Mouse (Mus musculus): Measurements from ENCODE around the gene Faf2.

Faf2 gene

GRCm38 (mm10) chr13:54621155-54621932 is at the start of gene Faf2:
Gene Faf2 (plus strand): TSS chr13:54621784.
- ChIA-PET POLR2A (interaction anchor here in 2 of 4 experiments (0.7 to 2.5 kb wide), 24 partner anchors 10 to 164 kb away, joined by 3 to 16 read pairs (median 4); partner anchors contain the start of genes Higd2a (in 2 of the 2), Nop16 (in 2 of the 2), Arl10 (in 1 of the 2) and Cltb (in 1 of the 2)), CTCF (interaction anchor here (0.5 to 1.5 kb wide), 15 partner anchors 10 to 540 kb away, joined by 3 to 13 read pairs (median 3); partner anchors contain the start of genes Higd2a (in 2 of the 4), Nop16 (in 2 of the 4), 4833439L19Rik (in 1 of the 4) and Arl10 (in 1 of the 4))

- ChIA-PET CTCF (interaction anchor here in 1 of 4 experiments (0.6 kb wide), 1 partner anchor 1513 kb away, joined by 4 read pairs; no protein-coding TSS in a partner anchor), POLR2A (interaction anchor here in 1 of 4 experiments (1.2 kb wide), 1 partner anchor 17 kb away, joined by 3 read pairs; no protein-coding TSS in a partner anchor)
Measured at GRCm38 (mm10) chr13:54572621-54573020, 49.0 kb upstream of the Faf2 start.

GRCm38 (mm10) chr13:54574854-54575481 is 46.6 kb upstream of the Faf2 start, which contains the start of gene Arl10:
Gene Arl10 (plus strand): TSS chr13:54575015.
- ChIA-PET POLR2A (interaction anchor here in 3 of 4 experiments (0.6 to 8.8 kb wide), 24 partner anchors 8 to 713 kb away, joined by 3 to 82 read pairs (median 6); partner anchors contain the start of genes 4833439L19Rik (in 3 of the 3), Higd2a (in 3 of the 3), Nop16 (in 3 of the 3) and Cltb (in 1 of the 3)), CTCF (interaction anchor here in 3 of 4 experiments (0.5 to 1.5 kb wide), 5 partner anchors 9 to 135 kb away, joined by 3 to 6 read pairs (median 5); partner anchors contain the start of genes 4833439L19Rik (in 1 of the 3), Faf2 (in 1 of the 3), Higd2a (in 1 of the 3) and Nop16 (in 1 of the 3))

GRCm38 (mm10) chr13:54575489-54575888 is 46.1 kb upstream of the Faf2 start:
- CTCF ChIA-PET: interaction anchor here in 3 of 4 experiments (0.5 to 1.5 kb wide), 7 partner anchors 10 to 932 kb away, joined by 3 to 6 read pairs (median 3); partner anchors contain the start of genes 4833439L19Rik (in 1 of the 3), Faf2 (in 1 of the 3), Higd2a (in 1 of the 3) and Nop16 (in 1 of the 3)
- POLR2A ChIA-PET: interaction anchor here in 3 of 4 experiments (0.6 to 8.8 kb wide), 21 partner anchors 8 to 712 kb away, joined by 3 to 82 read pairs (median 6); partner anchors contain the start of genes 4833439L19Rik (in 3 of the 3), Higd2a (in 3 of the 3), Nop16 (in 3 of the 3) and Cltb (in 1 of the 3)

GRCm38 (mm10) chr13:54577652-54578507 is 43.7 kb upstream of the Faf2 start:
- CTCF ChIA-PET: interaction anchor here in 3 of 4 experiments (0.6 to 0.9 kb wide), 4 partner anchors 12 to 1077 kb away, joined by 5 to 8 read pairs (median 6); partner anchors contain the start of gene 4833439L19Rik (in 1 of the 3)

GRCm38 (mm10) chr13:54581385-54581784 is 40.2 kb upstream of the Faf2 start:
- CTCF ChIA-PET: interaction anchor here in 2 of 4 experiments (0.7 to 3.1 kb wide), 2 partner anchors 16 to 18 kb away, joined by 3 to 8 read pairs; partner anchors contain the start of gene 4833439L19Rik (in 1 of the 2)
- POLR2A ChIA-PET: interaction anchor here in 2 of 4 experiments (0.7 to 8.8 kb wide), 6 partner anchors 9 to 133 kb away, joined by 3 to 82 read pairs (median 5); partner anchors contain the start of genes Higd2a (in 2 of the 2) and Nop16 (in 2 of the 2)

More at GRCm38 (mm10) chr13:54577652-54578507, 43.7 kb upstream of the Faf2 start:
- POLR2A ChIA-PET: interaction anchor here in 3 of 4 experiments (0.5 to 8.8 kb wide), 16 partner anchors 9 to 212 kb away, joined by 3 to 82 read pairs (median 3); partner anchors contain the start of genes Higd2a (in 3 of the 3), Nop16 (in 3 of the 3) and Thoc3 (in 1 of the 3)

- CTCF ChIA-PET: no interaction called here
- POLR2A ChIA-PET: interaction anchor here in 3 of 4 experiments (0.6 to 8.8 kb wide), 8 partner anchors 8 to 135 kb away, joined by 3 to 82 read pairs (median 4); partner anchors contain the start of genes Higd2a (in 2 of the 3), Nop16 (in 2 of the 3) and Faf2 (in 1 of the 3)
Measured at GRCm38 (mm10) chr13:54582126-54582525, 39.5 kb upstream of the Faf2 start.

- ChIA-PET CTCF (interaction anchor here in 1 of 4 experiments (0.7 kb wide), 1 partner anchor 39 kb away, joined by 3 read pairs; no protein-coding TSS in a partner anchor), POLR2A (interaction anchor here in 2 of 4 experiments (0.6 to 1.4 kb wide), 5 partner anchors 8 to 1647 kb away, joined by 3 to 4 read pairs (median 4); partner anchors contain the start of genes Arl10 (in 1 of the 2) and Faf2 (in 1 of the 2))
Measured at GRCm38 (mm10) chr13:54582860-54583259, 38.7 kb upstream of the Faf2 start.

GRCm38 (mm10) chr13:54585831-54586230 is 35.8 kb upstream of the Faf2 start:
- ChIA-PET POLR2A (interaction anchor here in 3 of 4 experiments (0.6 to 2.7 kb wide), 8 partner anchors 10 to 466 kb away, joined by 3 to 11 read pairs (median 4); partner anchors contain the start of genes Arl10 (in 2 of the 3) and Simc1 (in 1 of the 3)), CTCF (no interaction called here)

- ChIA-PET POLR2A (interaction anchor here (0.5 to 5.3 kb wide), 66 partner anchors 11 to 953 kb away, joined by 3 to 82 read pairs (median 5); partner anchors contain the start of genes Arl10 (in 3 of the 4), Cltb (in 3 of the 4), Faf2 (in 2 of the 4) and Simc1 (in 2 of the 4)), CTCF (interaction anchor here in 3 of 4 experiments (0.7 to 1.7 kb wide), 8 partner anchors 11 to 32 kb away, joined by 3 to 6 read pairs (median 3); partner anchors contain the start of genes Faf2 (in 2 of the 3), 4833439L19Rik (in 1 of the 3) and Arl10 (in 1 of the 3))
Measured at GRCm38 (mm10) chr13:54589414-54589995, 32.1 kb upstream of the Faf2 start.

- CTCF ChIA-PET: interaction anchor here (0.5 to 1.7 kb wide), 9 partner anchors 10 to 127 kb away, joined by 3 to 7 read pairs (median 3); partner anchors contain the start of genes Faf2 (in 2 of the 4), 4833439L19Rik (in 1 of the 4) and Arl10 (in 1 of the 4)
- POLR2A ChIA-PET: interaction anchor here (0.5 to 5.3 kb wide), 69 partner anchors 10 to 599 kb away, joined by 3 to 82 read pairs (median 5); partner anchors contain the start of genes Arl10 (in 3 of the 4), Cltb (in 3 of the 4), 4833439L19Rik (in 2 of the 4) and Faf2 (in 2 of the 4)
Measured at GRCm38 (mm10) chr13:54589996-54590951, 31.3 kb upstream of the Faf2 start, which contains the start of the genes Nop16 and Higd2a. Gene Nop16 (minus strand): TSS chr13:54590090. Gene Higd2a (plus strand): TSS chr13:54590207.

GRCm38 (mm10) chr13:54591776-54592356 is 29.7 kb upstream of the Faf2 start:
- ChIA-PET POLR2A (interaction anchor here in 2 of 4 experiments (0.8 to 5.3 kb wide), 14 partner anchors 10 to 118 kb away, joined by 3 to 58 read pairs (median 14); partner anchors contain the start of genes 4833439L19Rik (in 1 of the 2), Arl10 (in 1 of the 2), Cltb (in 1 of the 2) and Faf2 (in 1 of the 2)), CTCF (interaction anchor here in 1 of 4 experiments (1.0 kb wide), 1 partner anchor 26 kb away, joined by 3 read pairs; no protein-coding TSS in a partner anchor)

GRCm38 (mm10) chr13:54593617-54594016 is 28.0 kb upstream of the Faf2 start:
- POLR2A ChIA-PET: interaction anchor here in 3 of 4 experiments (0.6 to 5.3 kb wide), 9 partner anchors 8 to 136 kb away, joined by 3 to 54 read pairs (median 5); partner anchors contain the start of gene 4833439L19Rik (in 1 of the 3)
- CTCF ChIA-PET: interaction anchor here in 1 of 4 experiments (0.6 kb wide), 1 partner anchor 33 kb away, joined by 3 read pairs; no protein-coding TSS in a partner anchor
